Mouse (Mus musculus): ENCODE results near the gene Rarg.

DNA sequence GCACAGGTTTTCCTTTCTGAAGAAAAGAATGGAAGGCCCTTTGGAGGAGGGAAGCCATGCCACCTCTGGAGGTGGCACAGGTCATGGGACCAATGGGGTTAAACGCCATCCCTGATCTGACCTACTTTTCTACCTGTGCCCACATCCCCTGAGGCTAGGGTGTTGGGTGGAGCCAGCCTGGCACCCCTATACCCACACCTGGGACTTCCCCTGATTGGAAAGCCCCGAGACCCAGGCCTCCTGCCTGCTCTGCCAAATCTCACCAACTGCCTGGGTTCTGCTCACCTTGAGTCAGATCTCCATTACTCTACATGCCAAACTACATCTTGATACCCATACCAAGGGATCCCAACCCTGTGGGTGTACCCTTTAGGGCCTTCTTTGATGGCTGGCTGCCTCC, 5.7 kb upstream of the Rarg start:
- TF ChIP-seq CTCF (conservative IDR thresholded peaks at IDR 0.05; ENCODE audit: low read length), result no peak
- TF ChIP-seq NANOG (IDR thresholded peaks at IDR 0.05; ENCODE audit: borderline replicate concordance, low read length), result no peak
- no peak for TF ChIP-seq POU5F1 (IDR thresholded peaks at IDR 0.05; ENCODE audit: borderline replicate concordance, low read length)

All from E14TG2a.4 (cell line).